Mouse (Mus musculus): ENCODE data around the gene Igf2bp3. TPM values are rescaled to one million over a fixed set of nuclear protein-coding genes. Genes with fewer than 3 reads are reported as not detected.

The Igf2bp3 gene
- polyA plus RNA-seq (2012; rRNA removed) = 9.0 and 10.2 TPM in 2 replicates

DNA sequence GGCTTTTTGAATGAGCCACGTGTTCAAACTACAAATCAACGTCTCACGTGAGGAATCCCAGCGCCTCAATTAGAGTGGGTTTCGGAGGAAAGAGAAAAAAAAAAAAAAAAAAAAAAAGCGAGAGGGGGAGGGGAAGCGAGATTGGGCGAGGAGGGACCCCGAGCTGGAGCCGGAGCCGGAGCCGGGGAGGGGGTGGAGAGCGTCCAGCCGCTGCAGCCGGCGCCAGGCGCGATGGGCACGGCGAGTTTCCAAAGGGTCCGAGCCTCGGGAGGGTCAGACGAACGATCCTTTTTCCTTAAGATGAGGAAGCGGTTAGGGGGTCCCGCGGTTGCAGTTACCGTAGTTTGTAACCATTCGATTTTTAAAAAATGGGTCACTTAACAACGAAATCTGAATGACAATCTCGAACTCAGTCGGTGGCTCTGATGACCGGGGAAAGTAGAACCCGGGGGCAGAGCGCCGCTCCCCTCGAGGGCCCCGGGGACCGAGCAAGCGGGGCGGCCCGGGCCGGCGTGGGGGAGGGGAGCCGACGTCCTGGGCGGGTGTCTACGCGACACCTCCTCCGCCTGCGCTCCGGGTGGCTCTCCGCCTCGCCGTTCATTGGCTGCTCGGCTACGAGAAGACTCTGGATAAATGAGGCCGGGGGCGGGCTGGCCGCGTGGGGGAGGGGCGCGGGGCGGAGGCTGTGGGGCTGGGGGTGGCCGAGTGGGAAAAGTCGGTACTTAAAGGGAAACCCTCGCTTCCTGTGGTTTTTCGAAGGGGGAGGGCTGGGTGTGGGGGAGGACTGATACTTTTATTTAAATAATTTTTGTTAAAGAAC is at the start of gene Igf2bp3:
Igf2bp3 (minus strand) TSS at position 30 of the 820 bp plus-strand sequence.

DNA sequence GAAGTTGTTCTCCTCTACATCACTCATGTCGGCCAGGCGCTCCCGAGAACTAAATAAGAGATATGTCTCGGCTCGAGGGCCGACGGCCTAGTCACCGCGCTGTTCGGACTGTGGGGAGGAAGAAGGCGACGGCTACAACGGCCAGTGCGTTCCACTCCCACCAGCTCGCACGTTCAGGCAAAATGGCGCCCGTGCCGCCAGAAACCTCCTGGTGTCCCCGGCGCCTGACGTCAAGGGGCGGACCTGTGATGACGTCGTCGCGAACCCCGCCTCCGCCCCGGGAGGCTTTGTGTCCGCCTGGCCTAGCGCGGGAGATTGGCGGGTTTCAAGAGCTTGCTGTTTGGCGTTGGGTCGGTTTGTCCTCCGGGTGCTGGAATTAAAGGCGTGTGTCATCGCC is 49.1 kb upstream of the Igf2bp3 start, which contains the start of gene Tra2a:
Tra2a (minus strand) TSS at position 187 of the 397 bp plus-strand sequence.

DNA sequence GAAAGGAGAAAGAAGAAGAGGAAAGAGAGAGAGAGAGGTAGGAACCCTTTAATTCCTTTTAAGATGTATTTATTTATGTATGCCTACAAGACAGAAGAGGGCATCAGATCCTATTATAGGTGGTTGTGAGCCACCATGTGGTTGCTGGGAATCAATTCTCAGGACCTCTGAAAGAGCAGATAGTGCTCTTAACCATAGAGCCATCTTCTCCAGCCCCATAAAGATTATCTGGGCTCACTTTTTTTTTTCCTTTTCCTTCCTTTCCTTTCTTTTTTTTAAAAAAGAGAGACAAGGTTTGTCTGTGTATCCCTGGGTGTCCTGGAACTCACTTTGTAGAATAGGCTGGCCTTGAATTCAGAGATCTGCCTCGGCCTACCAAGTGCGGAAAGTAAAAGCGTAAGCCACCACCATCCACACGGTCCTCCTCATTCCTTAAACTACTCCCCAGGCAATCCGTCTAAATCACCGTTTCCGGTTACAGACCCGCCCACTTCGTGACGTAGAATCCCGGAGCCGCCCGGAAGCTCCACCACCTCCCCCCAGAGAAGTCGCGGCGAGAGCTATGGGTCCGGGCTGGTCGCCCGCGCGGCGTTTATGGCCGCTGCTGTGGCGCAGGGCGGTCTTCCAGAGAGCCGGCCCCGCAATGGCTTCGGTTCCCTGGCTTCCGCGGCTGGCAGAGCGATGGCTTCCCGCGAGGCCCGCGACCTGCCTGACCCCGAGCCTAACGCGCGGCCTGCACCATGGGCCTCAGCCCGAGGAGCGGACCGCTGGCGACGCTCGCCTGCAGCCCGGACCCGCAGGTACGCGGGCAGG is 141.2 kb downstream of the Igf2bp3 start, which contains the start of gene Malsu1:
Malsu1 (plus strand) TSS at position 492 of the 813 bp plus-strand sequence.

DNA sequence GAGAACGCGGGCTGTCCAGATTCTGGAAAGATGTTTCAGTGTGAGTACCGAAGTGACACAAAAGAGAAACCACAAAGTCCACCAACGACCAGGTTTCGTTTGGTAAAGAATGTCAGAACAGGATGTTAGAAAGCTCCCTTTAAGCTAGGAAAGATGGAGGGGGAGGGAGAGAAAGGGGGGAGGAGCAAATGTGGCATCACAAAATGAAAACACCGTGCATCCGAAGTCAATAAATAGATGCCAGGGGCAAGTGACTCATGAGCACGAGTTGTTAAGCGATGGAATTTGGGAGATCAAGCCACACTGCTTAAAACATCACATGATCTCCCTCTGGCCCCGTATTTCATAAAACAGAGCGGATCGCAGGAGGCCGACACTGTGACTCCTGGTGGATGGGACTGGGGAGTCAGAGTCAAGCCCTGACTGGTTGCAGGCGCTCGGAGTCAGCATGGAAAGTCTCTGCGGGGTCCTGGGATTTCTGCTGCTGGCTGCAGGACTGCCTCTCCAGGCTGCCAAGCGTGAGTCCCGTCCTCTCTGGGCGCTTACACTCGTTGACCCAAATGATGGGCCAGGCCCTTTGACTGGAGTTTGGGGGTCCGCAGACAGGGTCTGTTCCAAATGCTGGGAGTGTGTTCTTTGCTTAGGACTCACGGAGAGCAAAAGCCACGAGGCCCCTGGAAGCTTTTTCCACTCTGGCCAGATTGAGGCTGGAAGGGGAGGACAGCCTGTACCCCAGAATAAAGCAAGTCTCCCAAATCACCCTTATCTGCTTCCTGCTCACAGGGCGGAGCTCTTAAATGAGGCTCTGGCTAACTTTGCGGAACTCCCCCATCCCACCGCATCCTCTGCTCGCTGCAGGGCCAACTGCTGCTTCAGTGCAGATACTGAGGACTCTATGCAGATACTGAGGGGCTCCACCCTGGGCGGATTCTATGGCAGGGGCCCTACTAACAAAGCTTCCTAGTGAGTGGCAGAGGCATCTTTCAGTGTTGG is 178.2 kb downstream of the Igf2bp3 start, which contains the start of gene Gpnmb:
Gpnmb (plus strand) TSS at position 272 of the 993 bp plus-strand sequence.

Other genes with a start within 250 kb of the Igf2bp3 start
- not detected in 2 replicates for gene Doxl2, start 240.0 kb downstream of the Igf2bp3 start, polyA plus RNA-seq (2012; rRNA removed)
- not detected in 2 replicates for gene Svs1, start 228.1 kb downstream of the Igf2bp3 start, polyA plus RNA-seq (2012; rRNA removed)
- gene Gpnmb, start 178.4 kb downstream of the Igf2bp3 start, polyA plus RNA-seq (2012; rRNA removed) = 0.63 and 0.82 TPM in 2 replicates
- 23.8 and 25.3 TPM in 2 replicates for gene Malsu1, start 141.2 kb downstream of the Igf2bp3 start, polyA plus RNA-seq (2012; rRNA removed)
- 206 and 224 TPM in 2 replicates for gene Tra2a, start 49.1 kb upstream of the Igf2bp3 start, polyA plus RNA-seq (2012; rRNA removed)
- gene Ccdc126, start 104.3 kb upstream of the Igf2bp3 start, polyA plus RNA-seq (2012; rRNA removed) = 6.9 and 7.1 TPM in 2 replicates
- gene Fam221a, start 152.8 kb upstream of the Igf2bp3 start, polyA plus RNA-seq (2012; rRNA removed) = 6.5 and 7.2 TPM in 2 replicates
- gene Stk31, start 180.6 kb upstream of the Igf2bp3 start, polyA plus RNA-seq (2012; rRNA removed) = 0.06 and 0.08 TPM in 2 replicates